Mouse (Mus musculus): ENCODE measurements around the gene Cd48.
"Not testable (repeated sequence)": the region's sequence is repeated elsewhere in the genome, so short reads cannot be mapped to it uniquely, and the experiment has no call there.

Gene Cd48

DNA sequence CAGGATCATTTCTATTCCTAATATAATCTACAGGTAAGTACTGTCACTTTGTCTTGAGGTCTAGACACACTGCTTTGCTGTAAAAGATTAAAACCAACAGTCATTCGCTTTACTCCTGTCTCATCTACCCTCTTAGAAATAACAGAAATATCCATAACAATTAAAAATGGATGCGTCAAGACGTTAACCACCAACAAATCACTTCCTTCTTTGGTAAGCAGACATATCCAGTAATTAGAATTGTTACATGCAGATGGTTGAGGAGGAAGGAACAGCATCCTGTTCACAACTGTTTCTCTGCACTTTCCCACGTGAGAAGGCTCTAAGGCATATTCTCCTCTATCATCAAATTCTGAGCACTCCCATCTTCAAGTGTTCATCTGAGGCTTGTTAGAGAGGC, 5.5 kb downstream of the Cd48 start:
- CTCF ChIA-PET: interaction anchor here (0.6 to 0.7 kb wide), 2 partner anchors 12 to 181 kb away, joined by 3 to 9 read pairs; no protein-coding TSS in a partner anchor

- CTCF ChIA-PET: interaction anchor here (0.7 kb wide), 1 partner anchor 51 kb away, joined by 3 read pairs; no protein-coding TSS in a partner anchor
Observed at GRCm38 (mm10) chr1:171693918-171694317, 12.1 kb downstream of the Cd48 start.

- CTCF ChIA-PET: interaction anchor here (0.5 to 1.7 kb wide), 4 partner anchors 17 to 308 kb away, joined by 3 to 13 read pairs (median 4); partner anchors contain the start of gene Cd48
Observed at GRCm38 (mm10) chr1:171698983-171699382, 17.2 kb downstream of the Cd48 start.

- CTCF ChIA-PET: not testable (repeated sequence)
Observed at GRCm38 (mm10) chr1:171713736-171714135, 31.9 kb downstream of the Cd48 start.

DNA sequence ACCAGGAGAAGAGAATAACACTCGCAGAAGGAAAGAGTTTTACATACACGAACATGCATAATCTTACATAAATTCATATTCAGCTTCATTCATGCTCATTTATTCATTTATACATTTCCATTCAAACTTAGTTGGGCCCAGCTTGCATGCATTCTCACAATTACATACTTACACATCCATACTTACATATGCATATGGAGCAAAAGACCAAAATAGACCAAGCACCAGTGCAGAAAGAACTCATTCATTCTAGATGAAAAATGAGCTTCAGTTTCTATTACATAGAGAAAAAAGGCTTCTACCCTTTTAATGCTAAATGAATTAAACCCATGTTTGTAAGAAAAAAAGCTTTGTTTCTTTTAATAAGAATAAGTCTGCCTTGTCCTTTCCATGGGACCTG, 33.6 kb downstream of the Cd48 start:
- CTCF ChIA-PET: no interaction called here

DNA sequence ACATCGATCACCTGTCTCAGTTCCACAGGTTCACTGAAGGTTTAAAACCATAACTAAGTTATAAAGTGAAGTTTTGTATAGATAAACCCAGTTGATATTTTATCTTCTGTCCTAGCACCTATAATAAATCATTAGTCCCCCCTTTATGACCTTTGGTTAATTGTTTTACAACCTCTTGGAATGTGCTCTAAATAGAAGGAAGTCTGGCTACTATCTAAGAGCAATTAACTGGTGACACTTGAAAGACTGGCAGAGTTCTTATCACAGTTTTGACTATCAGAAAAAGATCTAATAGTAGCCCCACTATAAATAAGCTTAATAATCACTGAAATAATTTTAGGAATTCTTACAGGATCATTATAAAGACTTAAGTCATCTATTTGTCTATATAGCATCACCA, 34.4 kb downstream of the Cd48 start:
- CTCF ChIA-PET: no interaction called here

DNA sequence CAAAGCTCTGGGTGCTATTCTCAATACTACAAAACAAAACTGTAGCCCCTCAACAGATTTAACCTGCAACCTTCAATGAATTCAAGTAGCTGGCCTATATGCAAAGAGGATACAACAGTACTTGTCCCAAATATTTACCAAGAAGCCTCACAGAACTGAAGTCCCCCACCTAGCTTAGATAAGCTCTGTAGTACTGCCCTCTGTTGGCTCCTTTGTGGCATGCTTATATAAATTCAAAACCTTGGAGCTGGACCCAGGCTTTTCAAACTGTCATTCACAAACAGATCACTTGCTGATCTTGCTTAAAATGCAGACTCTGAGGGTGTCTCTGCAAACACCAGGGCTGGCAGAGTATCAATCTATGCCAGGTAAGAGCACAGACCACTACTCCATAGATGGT, 49.4 kb downstream of the Cd48 start:
- CTCF ChIA-PET: no interaction called here

DNA sequence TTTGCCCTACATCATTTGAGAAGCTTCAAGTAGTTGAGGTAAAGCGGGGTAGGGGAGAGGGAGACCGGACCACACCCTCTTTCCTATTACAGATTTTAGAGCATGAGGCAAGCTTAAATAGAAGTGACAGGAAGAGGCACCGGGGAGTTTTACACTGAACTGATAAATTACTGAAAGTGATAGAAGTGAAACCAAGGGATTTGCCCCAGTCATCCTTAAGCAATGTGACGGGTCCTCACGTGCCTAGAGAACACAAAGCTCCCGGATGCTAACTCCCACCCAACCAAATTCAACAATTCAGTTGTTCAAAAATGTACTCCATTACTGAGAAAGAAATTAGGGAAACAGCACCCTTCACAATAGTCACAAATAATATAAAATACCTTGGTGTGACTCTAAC, 53.1 kb downstream of the Cd48 start:
- CTCF ChIA-PET: interaction anchor here (0.6 kb wide), 1 partner anchor 23 kb away, joined by 5 read pairs; no protein-coding TSS in a partner anchor

DNA sequence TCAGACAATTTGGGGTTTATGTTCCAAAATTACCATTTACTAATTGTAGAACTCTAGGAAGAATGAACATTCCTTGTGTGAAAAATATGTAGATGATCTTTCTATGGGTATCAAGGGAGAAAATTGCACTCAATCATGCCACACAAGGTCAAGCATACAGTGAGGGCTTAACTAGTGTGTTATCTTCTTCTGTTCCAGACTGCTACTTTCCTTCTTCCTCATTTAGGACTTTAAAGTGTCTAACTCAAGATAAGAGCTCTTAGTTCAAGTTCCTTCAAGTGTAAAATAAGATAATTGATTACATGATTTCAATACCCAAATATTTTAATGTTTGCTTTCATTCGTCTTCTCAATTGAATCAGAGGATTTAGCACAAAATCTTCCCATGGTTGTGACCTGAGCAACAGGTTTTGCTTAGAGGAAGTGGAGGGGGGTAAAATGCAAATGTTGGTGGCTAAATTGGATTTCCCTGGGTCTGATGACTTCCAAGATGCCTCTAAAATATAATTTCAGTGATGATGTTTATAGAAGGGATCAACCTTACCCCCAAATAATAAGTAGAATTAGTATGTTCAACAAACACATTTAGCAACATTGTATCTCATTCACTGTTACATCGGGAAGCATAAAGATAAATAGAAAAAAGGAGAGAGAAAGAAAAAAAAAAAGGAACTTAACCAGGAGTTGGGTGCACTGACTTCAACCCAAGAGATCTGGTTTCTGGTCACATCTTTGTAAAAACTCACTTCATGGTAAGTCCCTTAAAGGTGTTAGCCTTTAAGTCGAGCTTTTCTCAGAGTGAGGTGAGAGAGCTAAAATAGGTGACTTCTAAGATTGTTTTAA, 66.5 kb downstream of the Cd48 start:
- CTCF ChIA-PET: no interaction called here

Data from spleen, embryonic (tissue).